Mouse (Mus musculus): ENCODE data around the gene Nemp2.

DNA sequence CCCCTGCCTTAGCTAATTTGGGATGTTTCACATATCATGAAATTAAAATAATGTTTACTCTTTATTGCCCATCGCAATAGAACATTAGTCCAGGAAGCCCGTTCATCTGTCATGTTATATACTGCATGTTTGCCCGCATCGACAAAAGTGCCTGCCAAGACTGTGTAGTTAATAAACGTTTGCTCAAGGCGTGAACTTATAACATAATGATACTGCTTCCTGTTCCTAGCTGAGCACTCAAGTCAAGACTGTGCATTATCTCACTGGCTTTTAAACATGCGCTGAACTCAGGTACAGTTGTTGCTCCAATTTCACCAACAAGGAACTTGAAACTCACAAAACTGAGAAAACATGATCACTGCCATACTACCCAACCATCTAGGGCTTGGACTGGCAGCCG is 57.1 kb downstream of the Nemp2 start:
- TF ChIP-seq CTCF (IDR thresholded peaks at IDR 0.05; ENCODE audit: low read depth, low read length), result no peak
- no peak for TF ChIP-seq POLR2AphosphoS5 (IDR thresholded peaks at IDR 0.05; ENCODE audit: insufficient replicate concordance, low read depth, low read length)
- TF ChIP-seq TAL1 (conservative IDR thresholded peaks at IDR 0.05; ENCODE audit: low read depth, low read length), result no peak
- TF ChIP-seq GATA1 (IDR thresholded peaks at IDR 0.05; ENCODE audit: borderline replicate concordance, low read length), result no peak
